In the genomic region with DNA sequence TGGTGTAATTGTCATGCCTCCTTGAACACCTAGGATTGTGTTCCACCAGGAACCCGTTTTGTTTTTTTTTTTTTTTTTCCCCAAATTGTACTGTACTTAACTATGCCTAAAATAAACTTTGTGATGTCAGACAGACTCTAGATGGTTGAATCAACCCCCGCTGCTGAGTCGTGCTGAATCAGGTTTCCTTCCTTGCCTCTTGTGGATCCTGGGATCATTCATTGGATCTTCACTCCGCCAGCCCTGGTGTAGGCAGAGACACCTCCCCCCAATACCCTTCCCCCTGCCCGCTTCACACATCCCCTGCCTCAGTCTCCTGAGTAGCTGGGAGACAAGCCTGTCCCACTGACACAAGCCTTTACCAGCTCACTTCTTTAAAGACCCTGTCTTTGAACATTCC, we compare ENCODE assay signal across 28 mouse cellular contexts. TPM values are rescaled to one million over a fixed set of nuclear protein-coding genes. Genes with fewer than 3 reads are reported as not detected.
DNase-seq lines count a peak whose midpoint lies in the region; ATAC-seq and TF ChIP-seq lines count a peak whose summit lies in the region.
"Had no signal": no experiment of that assay in that cellular context is flagged by ENCODE, and none has a peak within 500 bp of the region (broad histone marks: within the 10 kb centered on the region; RNA-seq: fewer than 3 reads in every experiment).

No protein-coding gene starts in this region.

- H3K9ac ChIP-seq in liver, embryonic 11.5 days (ENCODE audit: low read depth, low read length) = no peak overlapping the region
- H3K9ac ChIP-seq: embryonic facial prominence, embryonic 15.5 days; hindbrain, embryonic 14.5 days; limb, embryonic 12.5 days; midbrain, embryonic 13.5 days; stomach, embryonic 15.5 days had no signal

- intact Hi-C loops in left cerebral cortex, postnatal 14 days (cut with DNase I) = no loop called here
- intact Hi-C loops in left cerebral cortex, postnatal 4 days (cut with DNase I) = no loop called here

- peaks cover 13% of the 10 kb centered on the region; the same call in 1 of the 2 replicates for H3K36me3 ChIP-seq in liver, embryonic 11.5 days (ENCODE audit: control insufficient read depth, insufficient read depth, low read length)

- no peak for TF ChIP-seq CTCF in layer of hippocampus, adult 2 months (conservative IDR thresholded peaks at IDR 0.05)

- H3K4me1 ChIP-seq in liver, embryonic 11.5 days (replicated peaks; ENCODE audit: control insufficient read depth, insufficient read depth, low read length) = peaks cover 5% of the 10 kb centered on the region
- H3K4me1 ChIP-seq: embryonic facial prominence, embryonic 10.5 days; embryonic facial prominence, embryonic 15.5 days; stomach, embryonic 15.5 days had no signal

- no peaks in the 10 kb centered on the region for H3K27me3 ChIP-seq in liver, embryonic 11.5 days (replicated peaks; ENCODE audit: control insufficient read depth, insufficient read depth, low read length)
- H3K27me3 ChIP-seq: CH12.LX; embryonic facial prominence, embryonic 15.5 days; limb, embryonic 12.5 days; midbrain, embryonic 13.5 days; stomach, embryonic 15.5 days had no signal

- no peak overlapping the region for H3K4me2 ChIP-seq in liver, embryonic 11.5 days
- H3K4me2 ChIP-seq: embryonic facial prominence, embryonic 15.5 days; heart, embryonic 11.5 days; hindbrain, embryonic 14.5 days; limb, embryonic 12.5 days; midbrain, embryonic 13.5 days; stomach, embryonic 15.5 days had no signal

- WGBS in liver, embryonic 11.5 days = 81% methylated on average over 5 of the region's 5 CpGs

- DNase-seq in left cerebral cortex, postnatal 14 days (ENCODE audit: low spot score in 2 of 2) = peak; percentile 44 to 61
- DNase-seq in left cerebral cortex, postnatal 4 days = no peak
- peak; percentile 22 for DNase-seq in right cerebral cortex, postnatal 25 days
- no peak for DNase-seq in right cerebral cortex, postnatal 4 days
- peak; percentile 87 for DNase-seq in brain, adult 2 months (ENCODE audit: low read depth, low spot score)
- DNase-seq in telencephalon, adult 2 months (ENCODE audit: low read depth, low spot score) = peak; percentile 62
- no peak for DNase-seq in liver, embryonic 11.5 days (ENCODE audit: low spot score)
- DNase-seq in layer of hippocampus, adult 2 months (ENCODE audit: low spot score in 2 of 2) = no peak
- DNase-seq: adrenal gland, postnatal 25 days; cerebellum, adult 2 months; cerebellum, postnatal 25 days; gastrocnemius, postnatal 25 days; heart, adult 18-20 months; kidney, adult 9 months; kidney, postnatal 10 days; layer of hippocampus, adult 9-11 months; lung, postnatal 36 days; thymus, postnatal 14 days had no signal

- no peak overlapping the region for H3K4me3 ChIP-seq in liver, embryonic 11.5 days (ENCODE audit: low read depth, low read length)
- no peak overlapping the region for H3K4me3 ChIP-seq in layer of hippocampus, adult 2 months
- H3K4me3 ChIP-seq: embryonic facial prominence, embryonic 10.5 days; embryonic facial prominence, embryonic 15.5 days; limb, embryonic 12.5 days; midbrain, embryonic 13.5 days; stomach, embryonic 15.5 days had no signal

- H3K27ac ChIP-seq in liver, embryonic 11.5 days (ENCODE audit: low read depth, low read length) = no peak overlapping the region
- no peak overlapping the region for H3K27ac ChIP-seq in layer of hippocampus, adult 2 months
- H3K27ac ChIP-seq: embryonic facial prominence, embryonic 10.5 days; embryonic facial prominence, embryonic 15.5 days; hindbrain, embryonic 14.5 days; limb, embryonic 12.5 days; midbrain, embryonic 13.5 days; stomach, embryonic 15.5 days had no signal

- ATAC-seq in liver, embryonic 11.5 days (replicated peaks; ENCODE audit: low FRiP score) = no peak
- ATAC-seq: forebrain, embryonic 16.5 days; intestine, postnatal 0 days; midbrain, embryonic 13.5 days had no signal

- H3K9me3 ChIP-seq in liver, embryonic 11.5 days (ENCODE audit: control insufficient read depth, low read length) = no peaks in the 10 kb centered on the region
- H3K9me3 ChIP-seq: embryonic facial prominence, embryonic 10.5 days; embryonic facial prominence, embryonic 15.5 days; limb, embryonic 12.5 days; midbrain, embryonic 13.5 days; stomach, embryonic 15.5 days had no signal

RNA-seq across cellular contexts. Expression of gene Bri3bp, which starts 7.9 kb away (rescaled TPM):
- total RNA-seq in left cerebral cortex, postnatal 14 days (2021) = 10 to 100 TPM; 81.0 to 85.6 TPM
- total RNA-seq in left cerebral cortex, postnatal 4 days (2021) = 10 to 100 TPM; 81.1 to 88.2 TPM
- polyA plus RNA-seq in liver, embryonic 11.5 days (2014; fragmentation: Nextera tagmentation; extraction: Ambion mirVana) = 63.6 and 67.9 TPM in 2 replicates
- total RNA-seq in layer of hippocampus, adult 2 months (2021) = 100 to 1,000 TPM in 1 of 2 experiments, 10 to 100 TPM in 1; 93.2 to 107 TPM

RNA-seq across cellular contexts. Expression of gene Dhx37, which starts 15.4 kb away (rescaled TPM):
- 10 to 100 TPM; 10.1 to 10.9 TPM for total RNA-seq in left cerebral cortex, postnatal 14 days (2021)
- 10 to 100 TPM; 20.3 to 20.6 TPM for total RNA-seq in left cerebral cortex, postnatal 4 days (2021)
- polyA plus RNA-seq in liver, embryonic 11.5 days (2014; fragmentation: Nextera tagmentation; extraction: Ambion mirVana) = 18.5 and 19.4 TPM in 2 replicates
- total RNA-seq in layer of hippocampus, adult 2 months (2021) = 10 to 100 TPM; 15.2 to 15.6 TPM

RNA-seq across cellular contexts. Expression of gene Aacs, which starts 26.3 kb away (rescaled TPM):
- 10 to 100 TPM; 62.2 to 68.4 TPM for total RNA-seq in left cerebral cortex, postnatal 14 days (2021)
- total RNA-seq in left cerebral cortex, postnatal 4 days (2021) = 100 to 1,000 TPM; 112 to 116 TPM
- polyA plus RNA-seq in liver, embryonic 11.5 days (2014; fragmentation: Nextera tagmentation; extraction: Ambion mirVana) = 29.3 and 29.7 TPM in 2 replicates
- 10 to 100 TPM; 48.1 to 55.5 TPM for total RNA-seq in layer of hippocampus, adult 2 months (2021)

RNA-seq across cellular contexts. Expression of gene Ubc, which starts 59.3 kb away (rescaled TPM):
- total RNA-seq in left cerebral cortex, postnatal 14 days (2021) = 100 to 1,000 TPM; 752 to 821 TPM
- total RNA-seq in left cerebral cortex, postnatal 4 days (2021) = 100 to 1,000 TPM; 849 to 918 TPM
- 772 and 827 TPM in 2 replicates for polyA plus RNA-seq in liver, embryonic 11.5 days (2014; fragmentation: Nextera tagmentation; extraction: Ambion mirVana)
- 100 to 1,000 TPM; 713 to 818 TPM for total RNA-seq in layer of hippocampus, adult 2 months (2021)

Comparison
In these comparisons a context has a peak if more than half of its experiments do, and no peak if none do; other contexts are left out.
1. DNase-seq: peak in left cerebral cortex, postnatal 14 days (2 of 2), right cerebral cortex, postnatal 25 days (single experiment), brain, adult 2 months (single experiment) and telencephalon, adult 2 months (single experiment); none in left cerebral cortex, postnatal 4 days (single experiment), right cerebral cortex, postnatal 4 days (single experiment), liver, embryonic 11.5 days (single experiment) and layer of hippocampus, adult 2 months (0 of 2).